In genomic region chr19:28827697-28828328, GRCm38 (mm10) we compare ENCODE assay signal across 9 mouse cellular contexts. TPM values are rescaled to one million over a fixed set of nuclear protein-coding genes. Genes with fewer than 3 reads are reported as not detected.
DNase-seq lines count a peak whose midpoint lies in the region; ATAC-seq and TF ChIP-seq lines count a peak whose summit lies in the region.
"Had no signal": no experiment of that assay in that cellular context is flagged by ENCODE, and none has a peak within 500 bp of the region (broad histone marks: within the 10 kb centered on the region; RNA-seq: fewer than 3 reads in every experiment).

No protein-coding gene starts in this region.

- no peak for TF ChIP-seq CTCF in Patski (IDR thresholded peaks at IDR 0.05)

- peak; percentile 92 for ATAC-seq in Patski
- ATAC-seq in hindbrain, embryonic 11.5 days (ENCODE audit: low FRiP score), result no peak
- ATAC-seq in megakaryocyte progenitor cell, adult 5-6 weeks (replicated peaks; ENCODE audit: poor library complexity), result no peak

- H3K27me3 ChIP-seq in Patski, result peaks cover 22% of the 10 kb centered on the region
- no peaks in the 10 kb centered on the region for H3K27me3 ChIP-seq in hindbrain, embryonic 11.5 days (ENCODE audit: control insufficient read depth, insufficient read depth, low read length)

- H3K4me1 ChIP-seq in hindbrain, embryonic 11.5 days (replicated peaks; ENCODE audit: control insufficient read depth, insufficient read depth, low read length), result no peaks in the 10 kb centered on the region

- CTCF ChIA-PET in Patski (lab: Charles Lee), result no interaction called here

- peak; percentile 60 for DNase-seq in Patski (ENCODE audit: low read depth, low spot score)
- DNase-seq in embryo, embryonic 11 days, result peak; percentile 18
- peak; percentile 15 for DNase-seq in hindbrain, embryonic 11.5 days (ENCODE audit: low spot score)
- peak; percentile 18 for DNase-seq in mesoderm, embryonic 11.5 days (ENCODE audit: low read depth, low spot score)
- DNase-seq in ovary, postnatal 10 days (ENCODE audit: low spot score), result no peak
- no peak for DNase-seq in urinary bladder, adult 18-20 months (ENCODE audit: low spot score in 2 of 2)
- DNase-seq in urinary bladder, postnatal 36 days (ENCODE audit: low spot score in 2 of 2), result no peak

- no peaks in the 10 kb centered on the region for H3K9me3 ChIP-seq in hindbrain, embryonic 11.5 days (ENCODE audit: control insufficient read depth, low read length)

- H3K4me3 ChIP-seq in hindbrain, embryonic 11.5 days (ENCODE audit: low read depth, low read length), result no peak overlapping the region

- no peak overlapping the region for H3K4me2 ChIP-seq in hindbrain, embryonic 11.5 days (replicated peaks; ENCODE audit: low read depth, low read length)

- in situ Hi-C loops in Patski (cut with MboI; ENCODE audit: low pct_unique_long_range_greater_than_20kb), result no loop called here

- H3K9ac ChIP-seq in hindbrain, embryonic 11.5 days (ENCODE audit: low read depth, low read length), result no peak overlapping the region

- H3K36me3 ChIP-seq in hindbrain, embryonic 11.5 days (ENCODE audit: control insufficient read depth, insufficient read depth, low read length), result no peaks in the 10 kb centered on the region

- H3K27ac ChIP-seq in hindbrain, embryonic 11.5 days (ENCODE audit: low read depth, low read length), result no peak overlapping the region

- POLR2A ChIA-PET in Patski (lab: Charles Lee), result no interaction called here

- 35% methylated on average over 15 of the region's 15 CpGs for WGBS in hindbrain, embryonic 11.5 days

RNA-seq across cellular contexts. Expression of gene Slc1a1, which starts 7.0 kb away (rescaled TPM):
- 0.91 TPM for polyA plus RNA-seq in Patski (2021)
- 1.2 TPM in 2 replicates for polyA plus RNA-seq in hindbrain, embryonic 11.5 days (2014; fragmentation: Nextera tagmentation; extraction: Ambion mirVana)
- 0.10 TPM in 1 of 2 replicates, not detected in the other for total RNA-seq in megakaryocyte progenitor cell, adult 5-6 weeks (2015)
- total RNA-seq in megakaryocyte progenitor cell, adult 5-6 weeks (2017), result not detected in 2 replicates
- total RNA-seq: megakaryocyte-erythroid progenitor cell, adult 5-6 weeks had no signal

Comparison
In these comparisons a context has a peak if more than half of its experiments do, and no peak if none do; other contexts are left out.
1. DNase-seq: peak in Patski (single experiment), embryo, embryonic 11 days (single experiment), hindbrain, embryonic 11.5 days (single experiment) and mesoderm, embryonic 11.5 days (single experiment); none in ovary, postnatal 10 days (single experiment), urinary bladder, adult 18-20 months (0 of 2) and urinary bladder, postnatal 36 days (0 of 2).